Mouse (Mus musculus): ENCODE measurements around the gene Hcar1.

Hcar1 gene

GRCm38 (mm10) chr5:123863934-123864333 lies 15.9 kb downstream of the Hcar1 start:
- DNase-seq (ENCODE audit: low spot score): no peak

GRCm38 (mm10) chr5:123862374-123863350 lies 17.2 kb downstream of the Hcar1 start:
- no peak for DNase-seq (ENCODE audit: low spot score)

GRCm38 (mm10) chr5:123858798-123859197 lies 21.0 kb downstream of the Hcar1 start:
- DNase-seq (ENCODE audit: low spot score): no peak

GRCm38 (mm10) chr5:123854511-123854910 lies 25.3 kb downstream of the Hcar1 start:
- no peak for DNase-seq (ENCODE audit: low spot score)

- DNase-seq (ENCODE audit: low spot score): no peak
These were observed 25.8 kb downstream of the Hcar1 start for GRCm38 (mm10) chr5:123853877-123854504.

GRCm38 (mm10) chr5:123851398-123851797 lies 28.4 kb downstream of the Hcar1 start:
- no peak for DNase-seq (ENCODE audit: low spot score)

- no peak for DNase-seq (ENCODE audit: low spot score)
These were observed 35.5 kb downstream of the Hcar1 start for GRCm38 (mm10) chr5:123844316-123844715.

- DNase-seq (ENCODE audit: low spot score): no peak
These were observed 36.0 kb downstream of the Hcar1 start for GRCm38 (mm10) chr5:123843816-123844215.

- no peak for DNase-seq (ENCODE audit: low spot score)
These were observed 36.9 kb downstream of the Hcar1 start for GRCm38 (mm10) chr5:123842935-123843282.

- DNase-seq (ENCODE audit: low spot score): no peak
These were observed 37.4 kb downstream of the Hcar1 start for GRCm38 (mm10) chr5:123842221-123842934.

- DNase-seq (ENCODE audit: low spot score): no peak
These were observed 42.4 kb downstream of the Hcar1 start for GRCm38 (mm10) chr5:123837371-123837770.

GRCm38 (mm10) chr5:123834836-123835235 lies 45.0 kb downstream of the Hcar1 start:
- DNase-seq (ENCODE audit: low spot score): no peak

GRCm38 (mm10) chr5:123832309-123832708 lies 47.5 kb downstream of the Hcar1 start:
- no peak for DNase-seq (ENCODE audit: low spot score)

- no peak for DNase-seq (ENCODE audit: low spot score)
These were observed 52.1 kb downstream of the Hcar1 start for GRCm38 (mm10) chr5:123827659-123828091.
